Mouse (Mus musculus) midbrain, embryonic 15.5 days (tissue): ENCODE data around the gene Dcun1d2. TPM values are rescaled to one million over a fixed set of nuclear protein-coding genes. Genes with fewer than 3 reads are reported as not detected.

Experiments
- ATAC-seq: fragments of 200-750 bp; cut with Nextera tagmentation; replicated peaks from 2 replicates; pipeline ENCODE4 v1.8.0; 2017; ENCODE audit warnings: moderate TSS enrichment
- H3K27ac ChIP-seq: fragments of 300-500 bp; sonication (generic); 2 replicates; pipeline ENCODE4 v1.5.1; 2015; ENCODE audit warnings: mild to moderate bottlenecking, inconsistent platforms
- H3K27me3 ChIP-seq: fragments of 300-500 bp; sonication (generic); replicated peaks from 2 replicates; pipeline ENCODE4 v1.6.1; 2015; ENCODE audit warnings: inconsistent platforms
- H3K36me3 ChIP-seq: fragments of 300-500 bp; sonication (generic); replicated peaks from 2 replicates; pipeline ENCODE4 v1.6.1; 2015; ENCODE audit warnings: inconsistent platforms
- H3K4me1 ChIP-seq: fragments of 300-500 bp; sonication (generic); 2 replicates; pipeline ENCODE4 v1.6.1; 2015; ENCODE audit warnings: inconsistent platforms
- H3K4me2 ChIP-seq: fragments of 300-500 bp; sonication (generic); 2 replicates; pipeline ENCODE4 v1.6.1; 2015; ENCODE audit warnings: inconsistent platforms, mild to moderate bottlenecking, moderate library complexity
- H3K4me3 ChIP-seq: fragments of 300-500 bp; sonication (generic); 2 replicates; pipeline ENCODE4 v1.5.1; 2015; ENCODE audit warnings: mild to moderate bottlenecking, inconsistent platforms
- H3K9ac ChIP-seq: fragments of 300-500 bp; sonication (generic); 2 replicates; pipeline ENCODE4 v1.6.1; 2015; ENCODE audit warnings: mild to moderate bottlenecking, inconsistent platforms
- H3K9me3 ChIP-seq: fragments of 300-500 bp; sonication (generic); 2 replicates; pipeline ENCODE4 v1.6.1; 2016; ENCODE audit warnings: inconsistent platforms
- WGBS: fragments of 180-500 bp; shearing (Covaris S2); methylation state at CpG from one replicate; pipeline ENCODE4 v1.1.7; 2015; ENCODE audit warnings: mixed read lengths; 5-methylcytosine and 5-hydroxymethylcytosine counted together
- polyA plus RNA-seq: library from polyadenylated mRNA; unstranded; fragments of >200 nt; fragmentation: Nextera tagmentation; extraction: Ambion mirVana; gene quantifications from 2 replicates; pipeline ENCODE4 v1.2.1, GENCODE M21; 2015

Dcun1d2 gene
- polyA plus RNA-seq, 1 experiment from 2014 or later = 33.8 TPM

GRCm38 (mm10) chr8:13252837-13253236 lies 35.1 kb downstream of the Dcun1d2 start:
- H3K4me2 ChIP-seq = no peak overlapping the region
- H3K36me3 ChIP-seq = peaks cover 10% of the 10 kb centered on the region; the same call in 1 of the 2 replicates
- no peak overlapping the region for H3K9ac ChIP-seq
- H3K27ac ChIP-seq = no peak overlapping the region
- ATAC-seq = no peak
- H3K4me1 ChIP-seq = no peaks in the 10 kb centered on the region
- 92% methylated on average over 13 of the region's 13 CpGs for WGBS
- no peaks in the 10 kb centered on the region for H3K27me3 ChIP-seq
- no peak overlapping the region for H3K4me3 ChIP-seq
- no peaks in the 10 kb centered on the region for H3K9me3 ChIP-seq

- H3K4me1 ChIP-seq = no peaks in the 10 kb centered on the region
- H3K36me3 ChIP-seq = no peaks in the 10 kb centered on the region
- no peak overlapping the region for H3K27ac ChIP-seq
- H3K4me2 ChIP-seq = no peak overlapping the region
- H3K9me3 ChIP-seq = no peaks in the 10 kb centered on the region
- no peak for ATAC-seq
- 88% methylated on average over 11 of the region's 11 CpGs for WGBS
- H3K9ac ChIP-seq = no peak overlapping the region
- H3K4me3 ChIP-seq = no peak overlapping the region
- H3K27me3 ChIP-seq = no peaks in the 10 kb centered on the region
Measured at GRCm38 (mm10) chr8:13244343-13244880, 43.5 kb downstream of the Dcun1d2 start.

GRCm38 (mm10) chr8:13242985-13243870 lies 44.7 kb downstream of the Dcun1d2 start:
- H3K36me3 ChIP-seq = no peaks in the 10 kb centered on the region
- WGBS = 83% methylated on average over 10 of the region's 10 CpGs

GRCm38 (mm10) chr8:13240691-13241090 lies 47.2 kb downstream of the Dcun1d2 start:
- H3K27ac ChIP-seq = no peak overlapping the region
- no peak overlapping the region for H3K9ac ChIP-seq
- H3K36me3 ChIP-seq = no peaks in the 10 kb centered on the region
- H3K4me2 ChIP-seq = no peak overlapping the region
- H3K4me1 ChIP-seq = no peaks in the 10 kb centered on the region
- no peak for ATAC-seq
- no peak overlapping the region for H3K4me3 ChIP-seq
- 76% methylated on average over 7 of the region's 7 CpGs for WGBS
- no peaks in the 10 kb centered on the region for H3K27me3 ChIP-seq
- no peaks in the 10 kb centered on the region for H3K9me3 ChIP-seq

More at GRCm38 (mm10) chr8:13242985-13243870, 44.7 kb downstream of the Dcun1d2 start:
- no peak overlapping the region for H3K9ac ChIP-seq
- ATAC-seq = no peak
- no peak overlapping the region for H3K4me3 ChIP-seq
- no peak overlapping the region for H3K27ac ChIP-seq
- H3K9me3 ChIP-seq = no peaks in the 10 kb centered on the region
- H3K27me3 ChIP-seq = no peaks in the 10 kb centered on the region
- H3K4me2 ChIP-seq = no peak overlapping the region
- H3K4me1 ChIP-seq = no peaks in the 10 kb centered on the region

DNA sequence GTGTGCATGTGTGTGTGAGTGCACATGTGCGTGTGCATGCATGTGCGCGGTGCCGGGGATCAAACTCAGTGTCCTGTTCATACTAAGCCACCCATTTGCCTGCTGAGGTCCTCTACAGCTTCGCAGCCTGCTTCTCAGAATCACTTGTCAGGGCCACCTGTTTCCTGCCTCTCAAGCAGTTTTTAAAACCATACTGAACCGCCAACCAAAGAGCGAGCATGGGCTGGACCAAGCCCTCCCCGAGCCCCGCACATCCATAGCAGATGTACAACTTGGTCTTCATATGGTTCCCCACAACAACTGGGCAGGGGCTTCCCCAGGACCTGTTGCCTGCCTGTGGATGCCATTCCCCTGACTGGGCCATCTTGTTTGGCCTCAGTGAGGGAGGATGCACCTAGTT lies 47.9 kb downstream of the Dcun1d2 start:
- ATAC-seq = no peak
- Histone ChIP-seq H3K27ac (no peak overlapping the region), H3K36me3 (no peaks in the 10 kb centered on the region), H3K4me1 (no peaks in the 10 kb centered on the region), H3K27me3 (no peaks in the 10 kb centered on the region), H3K4me3 (no peak overlapping the region), H3K9me3 (no peaks in the 10 kb centered on the region), H3K4me2 (no peak overlapping the region), H3K9ac (no peak overlapping the region)
- 93% methylated on average over 9 of the region's 9 CpGs for WGBS

- H3K9me3 ChIP-seq = no peaks in the 10 kb centered on the region
- H3K4me3 ChIP-seq = no peak overlapping the region
- ATAC-seq = no peak
- H3K4me1 ChIP-seq = no peaks in the 10 kb centered on the region
- no peak overlapping the region for H3K4me2 ChIP-seq
- no peaks in the 10 kb centered on the region for H3K36me3 ChIP-seq
- no peak overlapping the region for H3K9ac ChIP-seq
- H3K27me3 ChIP-seq = no peaks in the 10 kb centered on the region
- WGBS = 91% methylated on average over 13 of the region's 13 CpGs
- H3K27ac ChIP-seq = no peak overlapping the region
Measured at GRCm38 (mm10) chr8:13234803-13235202, 53.1 kb downstream of the Dcun1d2 start.

- Histone ChIP-seq H3K27me3 (no peaks in the 10 kb centered on the region), H3K4me2 (no peak overlapping the region), H3K9ac (no peak overlapping the region), H3K27ac (no peak overlapping the region), H3K36me3 (no peaks in the 10 kb centered on the region), H3K4me3 (no peak overlapping the region), H3K4me1 (no peaks in the 10 kb centered on the region; the same call in 1 of the 2 replicates), H3K9me3 (no peaks in the 10 kb centered on the region)
- 90% methylated on average over 4 of the region's 4 CpGs for WGBS
- ATAC-seq = no peak
Measured at GRCm38 (mm10) chr8:13230471-13230870, 57.5 kb downstream of the Dcun1d2 start.

- Histone ChIP-seq H3K27me3 (no peaks in the 10 kb centered on the region), H3K9me3 (no peaks in the 10 kb centered on the region), H3K4me1 (no peaks in the 10 kb centered on the region; the same call in 1 of the 2 replicates), H3K4me2 (no peak overlapping the region), H3K4me3 (no peak overlapping the region), H3K36me3 (no peaks in the 10 kb centered on the region), H3K9ac (no peak overlapping the region), H3K27ac (no peak overlapping the region)
- ATAC-seq = no peak
- WGBS = 86% methylated on average over 12 of the region's 12 CpGs
Measured at GRCm38 (mm10) chr8:13229802-13230201, 58.1 kb downstream of the Dcun1d2 start.

DNA sequence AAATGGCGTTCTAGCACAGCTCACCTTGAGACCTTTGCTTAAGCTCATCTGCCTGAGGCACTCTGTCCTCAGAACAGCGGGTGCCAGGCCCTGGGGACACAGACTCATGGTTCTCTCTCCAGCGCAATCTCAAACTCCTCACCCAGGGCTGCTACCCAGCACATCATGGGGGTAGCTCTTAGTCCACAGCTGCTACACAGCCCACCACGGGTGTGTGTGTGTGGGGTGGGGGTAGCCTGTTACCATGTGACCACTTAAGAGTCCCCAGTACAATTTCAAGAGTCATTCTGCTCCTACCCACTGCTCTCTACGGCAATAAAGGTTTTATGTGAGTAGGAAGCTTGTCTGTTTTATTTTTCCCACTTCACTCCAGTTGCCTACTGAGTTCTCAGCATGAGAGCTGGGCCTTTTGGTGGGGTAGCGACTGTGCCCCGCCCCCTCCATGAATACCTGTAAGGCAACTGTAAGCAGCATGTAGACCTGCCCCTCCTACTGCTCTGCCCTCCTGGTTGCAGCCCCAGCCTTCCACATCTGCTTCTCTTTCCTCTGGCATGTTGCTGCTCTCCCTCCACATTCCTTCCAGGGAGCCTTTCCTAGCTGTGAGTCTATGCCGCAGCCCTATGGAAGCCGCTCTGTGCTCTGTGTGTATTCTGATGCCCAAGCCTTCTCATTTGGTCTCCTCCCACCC lies 58.9 kb downstream of the Dcun1d2 start:
- H3K4me1 ChIP-seq = no peaks in the 10 kb centered on the region; the same call in 1 of the 2 replicates
- no peak overlapping the region for H3K4me3 ChIP-seq
- H3K9me3 ChIP-seq = no peaks in the 10 kb centered on the region
- no peak overlapping the region for H3K4me2 ChIP-seq
- ATAC-seq = no peak
- H3K27me3 ChIP-seq = no peaks in the 10 kb centered on the region
- H3K9ac ChIP-seq = no peak overlapping the region
- no peak overlapping the region for H3K27ac ChIP-seq
- no peaks in the 10 kb centered on the region for H3K36me3 ChIP-seq
- WGBS = 59% methylated on average over 9 of the region's 9 CpGs

DNA sequence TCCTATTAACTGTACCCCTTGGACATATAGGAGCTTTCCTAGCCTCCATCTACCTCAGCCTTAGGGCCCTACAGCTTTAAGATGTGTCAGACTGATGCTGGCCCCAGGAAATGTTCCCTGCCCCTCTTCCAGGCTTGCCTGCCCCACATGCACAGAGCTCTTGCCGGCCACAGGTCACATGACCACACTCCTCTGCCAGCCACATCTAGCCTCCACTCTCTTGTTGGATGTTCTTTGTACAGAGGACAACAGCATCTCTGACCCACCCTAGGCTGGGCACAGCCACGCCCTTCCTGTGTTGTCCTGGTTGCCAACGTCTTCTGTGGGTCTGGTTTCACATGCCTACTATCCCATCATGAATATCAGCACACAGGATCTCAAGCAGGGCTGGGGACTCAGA lies 60.7 kb downstream of the Dcun1d2 start:
- Histone ChIP-seq H3K27me3 (no peaks in the 10 kb centered on the region), H3K4me1 (no peaks in the 10 kb centered on the region; the same call in 1 of the 2 replicates), H3K9ac (no peak overlapping the region), H3K36me3 (no peaks in the 10 kb centered on the region), H3K9me3 (no peaks in the 10 kb centered on the region), H3K4me2 (no peak overlapping the region), H3K27ac (no peak overlapping the region), H3K4me3 (no peak overlapping the region)
- no peak for ATAC-seq
- 73% methylated on average over 3 of the region's 3 CpGs for WGBS

GRCm38 (mm10) chr8:13226288-13226687 lies 61.6 kb downstream of the Dcun1d2 start:
- H3K9ac ChIP-seq = no peak overlapping the region
- H3K4me1 ChIP-seq = no peaks in the 10 kb centered on the region; the same call in 1 of the 2 replicates
- 0 out of 2 replicates have a peak, but pooled peaks have one; percentile 30 for ATAC-seq
- no peaks in the 10 kb centered on the region for H3K36me3 ChIP-seq
- H3K9me3 ChIP-seq = no peaks in the 10 kb centered on the region
- no peak overlapping the region for H3K4me3 ChIP-seq
- 10% methylated on average over 6 of the region's 6 CpGs for WGBS
- no peaks in the 10 kb centered on the region for H3K27me3 ChIP-seq
- H3K4me2 ChIP-seq = no peak overlapping the region
- no peak overlapping the region for H3K27ac ChIP-seq

DNA sequence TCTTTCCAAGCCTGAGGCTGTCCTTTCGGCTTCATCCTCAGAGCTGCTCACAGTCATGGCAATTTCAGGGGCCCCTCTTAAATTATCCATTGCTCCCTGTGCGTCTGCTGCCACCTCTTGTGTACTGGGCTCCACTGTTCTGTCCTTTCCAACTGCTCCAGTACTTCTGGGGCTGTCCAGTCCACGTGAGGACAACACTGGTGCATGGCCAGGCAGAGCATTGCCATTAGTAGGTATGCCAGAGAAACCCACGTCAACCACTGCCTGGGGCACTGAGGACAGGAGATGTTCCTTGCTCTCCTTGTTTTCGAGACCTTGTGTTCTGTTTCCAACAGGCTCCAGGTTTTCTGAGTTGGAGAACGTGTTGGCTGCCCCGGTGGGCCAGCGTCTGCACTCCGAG lies 63.5 kb downstream of the Dcun1d2 start:
- no peak for ATAC-seq
- H3K27me3 ChIP-seq = no peaks in the 10 kb centered on the region
- 84% methylated on average over 9 of the region's 9 CpGs for WGBS
- H3K36me3 ChIP-seq = no peaks in the 10 kb centered on the region
- H3K4me2 ChIP-seq = no peak overlapping the region
- no peaks in the 10 kb centered on the region for H3K9me3 ChIP-seq
- H3K9ac ChIP-seq = no peak overlapping the region
- no peak overlapping the region for H3K4me3 ChIP-seq
- H3K27ac ChIP-seq = no peak overlapping the region
- no peaks in the 10 kb centered on the region; the same call in 1 of the 2 replicates for H3K4me1 ChIP-seq
